Comparison of ENCODE assay signal across 11 mouse cellular contexts in genomic region chr7:37972571-37972970, GRCm38 (mm10). TPM values are rescaled to one million over a fixed set of nuclear protein-coding genes. Genes with fewer than 3 reads are reported as not detected.
DNase-seq lines count a peak whose midpoint lies in the region; ATAC-seq and TF ChIP-seq lines count a peak whose summit lies in the region.
"Had no signal": no experiment of that assay in that cellular context is flagged by ENCODE, and none has a peak within 500 bp of the region (broad histone marks: within the 10 kb centered on the region; RNA-seq: fewer than 3 reads in every experiment).

No protein-coding gene starts in this region.

- H3K4me1 ChIP-seq in forebrain, embryonic 12.5 days = peaks cover 28% of the 10 kb centered on the region
- H3K4me1 ChIP-seq in forebrain, embryonic 10.5 days = peaks cover 36% of the 10 kb centered on the region
- H3K4me1 ChIP-seq in limb, embryonic 11.5 days (ENCODE audit: control insufficient read depth, insufficient read depth, low read length) = 0 out of 2 replicates have a peak, but pooled peaks cover 9% of the 10 kb centered on the region
- H3K4me1 ChIP-seq in limb, embryonic 10.5 days = peaks cover 28% of the 10 kb centered on the region
- H3K4me1 ChIP-seq in forebrain, embryonic 13.5 days = peaks cover 28% of the 10 kb centered on the region

- no peaks in the 10 kb centered on the region; the same call in 1 of the 2 replicates for H3K9me3 ChIP-seq in forebrain, embryonic 12.5 days
- no peaks in the 10 kb centered on the region for H3K9me3 ChIP-seq in forebrain, embryonic 10.5 days
- no peaks in the 10 kb centered on the region for H3K9me3 ChIP-seq in limb, embryonic 11.5 days (ENCODE audit: control insufficient read depth, low read length)
- H3K9me3 ChIP-seq in limb, embryonic 10.5 days (replicated peaks) = no peaks in the 10 kb centered on the region
- H3K9me3 ChIP-seq in forebrain, embryonic 13.5 days (replicated peaks) = no peaks in the 10 kb centered on the region

- H3K36me3 ChIP-seq in forebrain, embryonic 12.5 days (replicated peaks) = no peaks in the 10 kb centered on the region; the same call in 1 of the 2 replicates
- peaks cover 23% of the 10 kb centered on the region for H3K36me3 ChIP-seq in forebrain, embryonic 10.5 days (replicated peaks)
- no peaks in the 10 kb centered on the region for H3K36me3 ChIP-seq in limb, embryonic 11.5 days (ENCODE audit: control insufficient read depth, insufficient read depth, low read length)
- peaks cover 12% of the 10 kb centered on the region for H3K36me3 ChIP-seq in limb, embryonic 10.5 days
- H3K36me3 ChIP-seq in forebrain, embryonic 13.5 days (ENCODE audit: poor library complexity, severe bottlenecking) = no peaks in the 10 kb centered on the region

- no peak for ATAC-seq in forebrain, embryonic 12.5 days (ENCODE audit: low FRiP score)
- no peak for ATAC-seq in limb, embryonic 11.5 days (ENCODE audit: insufficient number of reproducible peaks, low FRiP score, low TSS enrichment, low read depth)
- ATAC-seq in Patski = no peak
- ATAC-seq in granulocyte monocyte progenitor cell, adult 5-6 weeks (replicated peaks; ENCODE audit: poor library complexity, severe bottlenecking) = no peak
- ATAC-seq in forebrain, embryonic 13.5 days = no peak

- 51% methylated on average over 9 of the region's 9 CpGs for WGBS in forebrain, embryonic 12.5 days
- 73% methylated on average over 9 of the region's 9 CpGs for WGBS in forebrain, embryonic 10.5 days
- WGBS in limb, embryonic 11.5 days = 81% methylated on average over 9 of the region's 9 CpGs
- WGBS in limb, embryonic 10.5 days = 83% methylated on average over 9 of the region's 9 CpGs
- WGBS in forebrain, embryonic 13.5 days = 37% methylated on average over 9 of the region's 9 CpGs

- H3K27ac ChIP-seq in forebrain, embryonic 12.5 days = 0 out of 2 replicates have a peak overlapping the region, but pooled peaks have one; percentile 8
- no peak overlapping the region for H3K27ac ChIP-seq in forebrain, embryonic 10.5 days
- H3K27ac ChIP-seq in limb, embryonic 11.5 days (replicated peaks; ENCODE audit: low read depth, low read length) = no peak overlapping the region
- H3K27ac ChIP-seq in limb, embryonic 10.5 days = no peak overlapping the region
- no peak overlapping the region for H3K27ac ChIP-seq in forebrain, embryonic 13.5 days

- in situ Hi-C loops in Patski (cut with MboI; ENCODE audit: low pct_unique_long_range_greater_than_20kb) = no loop called here

- no peak overlapping the region for H3K4me3 ChIP-seq in forebrain, embryonic 12.5 days (replicated peaks)
- no peak overlapping the region for H3K4me3 ChIP-seq in forebrain, embryonic 10.5 days
- H3K4me3 ChIP-seq in limb, embryonic 11.5 days (ENCODE audit: low read depth, low read length) = no peak overlapping the region
- H3K4me3 ChIP-seq in limb, embryonic 10.5 days = no peak overlapping the region
- no peak overlapping the region for H3K4me3 ChIP-seq in forebrain, embryonic 13.5 days

- no peak overlapping the region for H3K9ac ChIP-seq in forebrain, embryonic 12.5 days
- H3K9ac ChIP-seq in limb, embryonic 11.5 days (ENCODE audit: low read length) = no peak overlapping the region
- H3K9ac ChIP-seq in forebrain, embryonic 13.5 days = no peak overlapping the region

- TF ChIP-seq CTCF in Patski (IDR thresholded peaks at IDR 0.05) = peak; percentile 31

- H3K4me2 ChIP-seq in forebrain, embryonic 12.5 days = no peak overlapping the region
- no peak overlapping the region for H3K4me2 ChIP-seq in limb, embryonic 11.5 days (ENCODE audit: low read depth, severe bottlenecking)
- H3K4me2 ChIP-seq in forebrain, embryonic 13.5 days = no peak overlapping the region

- H3K27me3 ChIP-seq in forebrain, embryonic 12.5 days = no peaks in the 10 kb centered on the region
- no peaks in the 10 kb centered on the region for H3K27me3 ChIP-seq in forebrain, embryonic 10.5 days (ENCODE audit: poor library complexity, severe bottlenecking)
- H3K27me3 ChIP-seq in limb, embryonic 11.5 days (ENCODE audit: control insufficient read depth, insufficient read depth, low read length) = no peaks in the 10 kb centered on the region
- no peaks in the 10 kb centered on the region for H3K27me3 ChIP-seq in limb, embryonic 10.5 days (ENCODE audit: low read depth, poor library complexity, severe bottlenecking)
- no peaks in the 10 kb centered on the region for H3K27me3 ChIP-seq in Patski
- H3K27me3 ChIP-seq in forebrain, embryonic 13.5 days = no peaks in the 10 kb centered on the region
- H3K27me3 ChIP-seq: CH12.LX had no signal

- no peak for DNase-seq in forebrain, embryonic 10.5 days (ENCODE audit: extremely low spot score, low spot score)
- DNase-seq in limb, embryonic 11.5 days (ENCODE audit: low spot score) = peak; percentile 44
- no peak for DNase-seq in limb, embryonic 10.5 days (ENCODE audit: low spot score)
- DNase-seq in Patski (ENCODE audit: low read depth, low spot score) = no peak
- peak; percentile 54 for DNase-seq in lung, postnatal 10 days
- DNase-seq: heart, postnatal 36 days; layer of hippocampus, adult 9-11 months had no signal

- CTCF ChIA-PET in Patski (lab: Charles Lee) = interaction anchor here (1.0 to 1.4 kb wide), 2 partner anchors 10 to 21 kb away, joined by 3 read pairs; no protein-coding TSS in a partner anchor

- POLR2A ChIA-PET in Patski (lab: Charles Lee) = no interaction called here

RNA-seq across cellular contexts. Expression of gene Uri1, which starts 50.8 kb away (rescaled TPM):
- 45.9 and 46.7 TPM in 2 replicates for polyA plus RNA-seq in forebrain, embryonic 12.5 days (2016; fragmentation: Nextera tagmentation; extraction: Ambion mirVana)
- 44.4 and 49.3 TPM in 2 replicates for polyA plus RNA-seq in forebrain, embryonic 10.5 days (2016; fragmentation: Nextera tagmentation; extraction: Ambion mirVana)
- polyA plus RNA-seq in limb, embryonic 11.5 days (2014; fragmentation: Nextera tagmentation; extraction: Ambion mirVana) = 40.9 and 47.0 TPM in 2 replicates
- 39.1 and 41.7 TPM in 2 replicates for polyA plus RNA-seq in limb, embryonic 10.5 days (2016; fragmentation: Nextera tagmentation; extraction: Ambion mirVana)
- 46.6 TPM for polyA plus RNA-seq in Patski (2021)
- total RNA-seq in granulocyte monocyte progenitor cell, adult 5-6 weeks (2014; fragmentation: Nextera tagmentation) = 53.2 and 70.9 TPM in 2 replicates
- 61.3 and 64.5 TPM in 2 replicates for total RNA-seq in granulocyte monocyte progenitor cell, adult 5-6 weeks (2017)
- 35.0 and 37.7 TPM in 2 replicates for polyA plus RNA-seq in forebrain, embryonic 13.5 days (2015; fragmentation: Nextera tagmentation; extraction: Ambion mirVana)

Comparison
In these comparisons a context has a peak if more than half of its experiments do, and no peak if none do; other contexts are left out.
1. DNase-seq: peak in limb, embryonic 11.5 days (single experiment) and lung, postnatal 10 days (single experiment); none in forebrain, embryonic 10.5 days (single experiment), limb, embryonic 10.5 days (single experiment) and Patski (single experiment).